Mouse (Mus musculus): ENCODE measurements around the gene Scn1b.

Scn1b gene

GRCm38 (mm10) chr7:31126851-31127724 is at the start of gene Scn1b:
Gene Scn1b (minus strand): TSS chr7:31127003.
- DNase-seq (ENCODE audit: low read depth): no peak

DNA sequence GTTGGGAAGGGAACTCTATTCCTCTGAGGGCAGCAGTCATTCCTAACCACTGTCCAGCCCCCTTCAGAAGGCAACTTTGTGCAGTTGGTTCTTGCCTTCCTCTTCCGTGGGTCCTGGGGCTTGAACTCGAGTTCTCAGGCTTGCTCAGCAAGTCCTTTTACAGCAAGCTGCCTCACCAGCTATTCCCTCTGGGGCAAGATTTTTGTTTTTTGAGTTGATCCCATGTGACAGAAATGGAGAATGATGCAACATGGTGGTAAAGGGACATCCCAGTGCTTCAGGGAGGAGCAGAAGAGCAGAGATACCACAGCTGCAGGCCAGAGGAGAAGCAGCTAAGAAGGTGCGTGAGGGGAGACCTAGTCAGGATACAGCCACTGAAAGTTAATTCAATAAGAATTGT is 48.3 kb upstream of the Scn1b start:
- no peak for DNase-seq (ENCODE audit: low read depth)

DNA sequence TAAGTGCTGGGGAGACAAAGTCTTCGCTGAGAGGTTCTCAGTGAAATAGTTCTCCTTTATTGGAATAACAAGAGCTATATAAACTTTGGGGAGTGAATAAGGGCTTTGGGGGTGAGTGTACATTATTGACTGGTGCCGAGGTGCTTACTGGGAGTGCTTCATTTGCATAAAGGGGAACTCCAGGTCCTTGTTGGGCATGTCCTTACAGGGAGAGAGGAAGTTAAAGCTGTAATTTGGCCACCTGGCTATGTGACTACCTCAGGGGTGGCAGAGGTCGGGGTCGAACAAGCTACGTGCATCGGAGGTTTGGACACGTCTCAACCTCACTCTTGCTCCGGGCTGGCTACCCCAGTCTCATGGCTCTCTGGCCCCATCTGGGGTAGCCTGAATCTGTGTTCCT is 47.7 kb upstream of the Scn1b start:
- no peak for DNase-seq (ENCODE audit: low read depth)

DNA sequence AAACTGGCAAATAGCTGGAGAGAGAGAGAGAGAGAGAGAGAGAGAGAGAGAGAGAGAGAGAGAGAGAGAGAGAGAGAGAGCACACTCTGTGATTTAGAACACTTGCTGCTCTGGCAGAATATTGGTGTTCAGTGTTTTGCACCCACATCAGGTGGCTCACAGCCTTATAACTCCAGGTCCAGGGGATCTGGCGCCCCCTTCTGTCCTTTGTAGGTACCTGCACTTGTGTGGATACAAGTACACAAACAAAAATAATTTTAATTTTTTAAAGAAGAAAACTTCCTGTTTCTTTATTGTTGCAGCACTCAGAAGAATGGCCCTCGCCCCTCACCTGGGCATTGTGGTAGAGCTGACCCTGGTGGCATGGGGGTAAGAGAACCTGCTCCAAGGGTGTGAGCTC is 45.4 kb upstream of the Scn1b start:
- DNase-seq (ENCODE audit: low read depth): peak; percentile 68

DNA sequence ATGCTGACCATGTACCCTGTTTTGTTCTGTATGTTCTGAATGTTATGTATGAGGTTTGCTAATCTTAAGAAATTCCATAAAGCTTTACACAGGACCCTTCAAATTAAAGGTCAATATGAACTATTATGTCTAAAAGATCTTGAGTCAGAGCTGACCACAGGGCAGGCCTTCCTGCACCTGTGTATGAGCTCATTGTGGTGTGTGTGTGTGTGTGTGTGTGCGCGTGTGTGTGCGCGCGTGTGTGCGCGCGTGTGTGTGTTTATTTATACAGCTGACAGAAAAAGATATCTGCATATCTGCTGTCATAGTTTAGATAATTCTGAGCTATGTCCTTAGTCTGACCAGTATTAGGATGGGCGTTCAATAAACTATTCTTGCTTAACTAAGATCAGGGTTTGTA is 43.7 kb upstream of the Scn1b start:
- DNase-seq (ENCODE audit: low read depth): no peak

DNA sequence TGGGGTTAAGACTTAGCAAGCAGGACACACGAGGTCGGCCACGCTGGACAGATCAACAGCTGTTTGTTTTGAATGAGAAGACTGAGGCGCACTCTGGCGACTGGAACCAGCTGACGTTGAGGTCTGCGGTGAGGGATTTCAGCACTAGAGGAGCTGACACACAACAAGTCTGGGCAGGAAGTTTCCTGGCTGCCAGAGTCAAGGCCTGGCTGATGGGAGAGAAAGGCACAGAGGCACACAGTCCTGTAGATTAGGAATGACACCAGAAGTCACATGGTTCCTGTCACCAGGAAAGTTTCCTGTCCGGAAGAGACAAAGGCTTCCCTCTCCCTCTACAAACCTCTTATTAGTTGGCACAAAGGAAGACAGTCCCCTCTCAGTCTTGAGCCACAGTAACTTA is 41.6 kb upstream of the Scn1b start:
- DNase-seq (ENCODE audit: low read depth): no peak

- no peak for DNase-seq (ENCODE audit: low read depth)
These were observed 37.9 kb upstream of the Scn1b start for GRCm38 (mm10) chr7:31164748-31165147.

DNA sequence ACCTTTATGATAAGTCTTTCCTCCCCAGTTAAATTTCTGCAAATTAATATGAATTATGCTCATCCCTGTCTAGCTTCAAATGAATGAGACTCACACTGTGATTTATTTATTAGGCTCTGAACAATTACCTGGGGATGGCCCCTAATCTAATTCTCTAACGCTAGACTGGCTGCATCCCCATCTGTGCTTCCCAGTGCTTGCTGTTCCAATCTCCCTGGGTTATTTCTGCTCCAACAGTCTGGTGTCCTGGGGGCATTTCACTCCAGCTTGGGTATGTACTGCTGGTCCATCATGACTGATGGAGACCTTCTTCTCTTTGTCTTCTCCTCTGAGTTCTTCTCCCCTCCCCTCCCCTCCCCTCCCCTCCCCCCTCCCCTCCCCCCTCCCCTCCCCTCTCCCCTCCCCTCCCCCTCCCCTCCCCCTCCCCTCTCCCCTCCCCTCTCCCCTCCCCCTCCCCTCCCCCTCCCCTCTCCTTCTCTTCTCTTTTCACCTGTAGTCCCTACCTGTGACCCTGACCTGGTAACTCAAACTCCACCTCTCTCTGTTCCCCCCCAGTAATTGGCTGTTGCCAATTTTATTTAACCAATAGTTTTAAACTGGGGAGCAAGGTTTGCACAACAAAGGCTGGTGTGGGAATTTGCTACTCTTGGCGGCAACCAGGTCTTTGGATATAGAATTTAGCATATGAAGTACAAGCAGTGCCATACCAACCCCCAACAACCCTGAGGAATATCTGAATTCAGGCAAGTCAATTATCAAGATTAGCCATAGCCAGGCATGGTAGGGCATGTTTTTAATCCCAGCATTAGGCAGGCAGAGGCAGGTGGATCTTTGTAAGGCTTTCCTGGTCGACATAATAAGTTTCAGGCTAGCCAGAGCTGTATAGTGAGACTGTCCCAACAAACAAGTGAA is 37.1 kb upstream of the Scn1b start:
- DNase-seq (ENCODE audit: low read depth): no peak

- no peak for DNase-seq (ENCODE audit: low read depth)
These were observed 35.5 kb upstream of the Scn1b start for GRCm38 (mm10) chr7:31162324-31162723.

- no peak for DNase-seq (ENCODE audit: low read depth)
These were observed 35.0 kb upstream of the Scn1b start for GRCm38 (mm10) chr7:31161831-31162230.

GRCm38 (mm10) chr7:31161246-31161645 is 34.4 kb upstream of the Scn1b start:
- no peak for DNase-seq (ENCODE audit: low read depth)

GRCm38 (mm10) chr7:31160763-31161162 is 34.0 kb upstream of the Scn1b start:
- no peak for DNase-seq (ENCODE audit: low read depth)

DNA sequence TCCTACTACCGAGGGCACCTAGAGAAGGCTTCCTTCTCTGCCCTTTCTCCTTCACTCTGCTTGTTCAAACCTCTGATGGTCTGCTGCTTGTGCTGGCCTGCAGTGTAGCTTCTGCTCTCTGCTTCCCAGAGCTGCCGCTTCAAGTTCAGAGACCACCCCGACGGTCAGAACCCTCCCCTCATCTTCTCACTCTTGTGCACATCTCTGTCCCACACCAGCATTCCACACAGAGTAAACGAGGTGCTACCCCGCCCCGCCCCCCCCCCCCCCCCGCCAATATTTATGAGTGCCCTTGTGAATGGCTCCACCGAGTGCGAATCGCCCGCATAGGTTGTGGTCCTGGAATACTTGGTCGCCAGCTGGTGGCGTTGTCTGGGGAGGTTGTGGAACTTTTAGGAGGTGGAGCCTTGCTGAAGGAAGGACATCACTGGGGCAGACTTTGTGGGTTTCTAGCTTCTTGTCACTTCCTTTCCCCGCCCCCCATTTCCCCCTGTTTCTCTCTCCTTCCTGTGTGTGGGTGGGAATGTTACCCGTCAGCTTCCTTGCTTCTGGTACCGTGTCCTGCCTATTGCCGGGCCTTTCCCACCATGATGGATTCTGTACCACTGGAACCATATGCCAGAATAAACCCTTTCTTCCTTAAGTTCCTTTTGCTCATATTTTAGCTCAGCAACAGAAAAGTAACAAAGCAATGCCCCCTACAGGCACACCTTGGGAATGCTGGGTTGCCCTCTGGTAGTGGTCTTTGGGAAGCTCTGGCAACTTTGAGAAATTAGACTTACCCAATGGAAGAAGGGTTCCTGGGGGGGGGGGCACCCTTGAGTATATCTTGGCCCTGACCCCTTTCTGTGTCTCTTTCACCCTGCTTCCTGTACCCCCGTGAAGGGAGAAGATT is 29.5 kb upstream of the Scn1b start:
- DNase-seq (ENCODE audit: low read depth): no peak

GRCm38 (mm10) chr7:31155296-31156033 is 28.7 kb upstream of the Scn1b start, which contains the start of gene Gramd1a:
Gene Gramd1a (minus strand): TSS chr7:31155896.
- no peak for DNase-seq (ENCODE audit: low read depth)

DNA sequence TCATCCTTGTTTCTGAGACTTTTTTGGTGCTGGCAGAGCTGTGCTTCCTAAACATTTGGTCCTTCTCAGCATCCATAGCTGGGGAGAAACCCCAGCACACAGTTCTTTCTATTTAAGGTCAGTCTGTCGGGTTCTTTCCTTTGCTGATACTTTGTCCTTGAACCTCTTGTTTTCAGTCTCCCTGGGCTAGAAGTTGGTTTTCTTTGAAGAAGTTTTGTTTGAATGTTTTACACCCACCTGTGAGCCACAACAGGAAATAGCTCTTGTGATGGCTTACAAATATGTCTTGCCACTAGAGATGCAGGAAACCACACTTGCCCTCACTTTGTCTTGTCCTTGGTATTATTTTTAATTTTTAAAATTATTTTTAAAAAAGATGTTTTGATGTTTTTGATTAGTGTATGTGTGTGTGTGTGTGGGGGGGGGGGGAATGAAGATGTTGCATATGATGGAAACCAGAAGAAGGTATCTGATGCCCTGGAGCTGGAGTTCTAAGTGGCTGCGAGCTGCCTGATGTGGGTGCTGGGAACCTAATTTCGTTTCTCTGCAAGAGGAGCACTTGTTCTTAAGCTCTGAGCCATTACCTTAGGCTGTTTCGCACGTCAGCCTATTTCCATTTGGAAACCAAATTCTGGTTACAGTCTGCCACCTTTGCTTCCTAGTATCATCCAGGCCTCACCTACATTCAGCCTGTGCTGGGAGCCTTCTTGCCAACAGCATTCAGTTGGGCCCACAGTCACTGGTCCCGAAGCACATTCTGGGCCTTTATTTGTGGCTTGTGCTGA is 26.9 kb upstream of the Scn1b start:
- DNase-seq (ENCODE audit: low read depth): no peak

GRCm38 (mm10) chr7:31151301-31152241 is 24.8 kb upstream of the Scn1b start:
- DNase-seq (ENCODE audit: low read depth): no peak

GRCm38 (mm10) chr7:31150566-31151300 is 23.9 kb upstream of the Scn1b start:
- no peak for DNase-seq (ENCODE audit: low read depth)

- no peak for DNase-seq (ENCODE audit: low read depth)
These were observed 23.2 kb upstream of the Scn1b start for GRCm38 (mm10) chr7:31149751-31150565.
